Mouse (Mus musculus) spleen, postnatal 36 days (tissue): Measurements from ENCODE around the gene Nudt1.
A peak's percentile ranks its signal among the peaks of the same experiment; 100 is the strongest.

Experiments
- DNase-seq, 2 experiments: peaks; one replicate each; pipeline ENCODE4 v3.0.0; 2022; ENCODE audit warnings: low spot score in 2 of 2, mixed read lengths in 1 of 2

The Nudt1 gene

GRCm38 (mm10) chr5:140382688-140383087, 61.2 kb downstream of the Nudt1 start:
- DNase-seq = peak; percentile 70 to 84

GRCm38 (mm10) chr5:140383559-140383958, 62.1 kb downstream of the Nudt1 start:
- peak; percentile 78 to 79 for DNase-seq

- DNase-seq = no peak
Observed at GRCm38 (mm10) chr5:140384462-140384861, 63.0 kb downstream of the Nudt1 start.

- DNase-seq = peak; percentile 26 to 44
Observed at GRCm38 (mm10) chr5:140387236-140387635, 65.8 kb downstream of the Nudt1 start.
